Mouse (Mus musculus) kidney, embryonic 14.5 days (tissue): ENCODE data around the gene Sik3. TPM values are rescaled to one million over a fixed set of nuclear protein-coding genes. Genes with fewer than 3 reads are reported as not detected.
A peak's percentile ranks its signal among the peaks of the same experiment; 100 is the strongest.

ENCODE experiments used
- ATAC-seq: fragments of 200-750 bp; cut with Nextera tagmentation; 2 replicates; pipeline ENCODE4 v1.8.0; 2017; ENCODE audit warnings: moderate number of reproducible peaks, mild to moderate bottlenecking, moderate TSS enrichment, moderate library complexity; ENCODE audit not compliant: low FRiP score, low TSS enrichment
- H3K27ac ChIP-seq: fragments of 300-500 bp; sonication (generic); 2 replicates; pipeline ENCODE4 v1.5.1; 2014; ENCODE audit warnings: low read depth, mild to moderate bottlenecking, low read length, moderate library complexity, mixed read lengths
- H3K27me3 ChIP-seq: fragments of 300-500 bp; sonication (generic); 2 replicates; pipeline ENCODE4 v1.6.1; 2014; ENCODE audit warnings: mild to moderate bottlenecking, low read length; ENCODE audit not compliant: control insufficient read depth, insufficient read depth
- H3K36me3 ChIP-seq: fragments of 300-500 bp; sonication (generic); 2 replicates; pipeline ENCODE4 v1.6.1; 2014; ENCODE audit warnings: low read length, mixed read lengths; ENCODE audit not compliant: control insufficient read depth, insufficient read depth
- H3K4me1 ChIP-seq: fragments of 300-500 bp; sonication (generic); 2 replicates; pipeline ENCODE4 v1.6.1; 2014; ENCODE audit warnings: low read length, mixed read lengths; ENCODE audit not compliant: control insufficient read depth, insufficient read depth
- H3K4me2 ChIP-seq: fragments of 300-500 bp; sonication (generic); replicated peaks from 2 replicates; pipeline ENCODE4 v1.6.1; 2014; ENCODE audit warnings: low read depth, mild to moderate bottlenecking, low read length
- H3K4me3 ChIP-seq: fragments of 300-500 bp; sonication (generic); 2 replicates; pipeline ENCODE4 v1.5.1; 2014; ENCODE audit warnings: mild to moderate bottlenecking, low read length
- H3K9ac ChIP-seq: fragments of 300-500 bp; sonication (generic); 2 replicates; pipeline ENCODE4 v1.6.1; 2014; ENCODE audit warnings: low read depth, mild to moderate bottlenecking, low read length, moderate library complexity
- H3K9me3 ChIP-seq: fragments of 300-500 bp; sonication (generic); 2 replicates; pipeline ENCODE4 v1.6.1; 2016; ENCODE audit warnings: low read length; ENCODE audit not compliant: control insufficient read depth
- WGBS: fragments of 180-500 bp; shearing (Covaris S2); extraction: QIAGEN DNeasy Blood & Tissue Kit; methylation state at CpG from one replicate; pipeline ENCODE4 v1.1.7; 2014; 5-methylcytosine and 5-hydroxymethylcytosine counted together
- polyA plus RNA-seq: library from polyadenylated mRNA; unstranded; fragments of >200 nt; fragmentation: Nextera tagmentation; extraction: Ambion mirVana; gene quantifications from 2 replicates; pipeline ENCODE4 v1.2.1, GENCODE M21; 2014

Sik3 gene
- polyA plus RNA-seq, 1 experiment from 2014 or later, result 10.1 TPM

GRCm38 (mm10) chr9:46098360-46098985 lies 85.9 kb downstream of the Sik3 start:
- no peak for ATAC-seq
- no peak overlapping the region for H3K27ac ChIP-seq
- no peaks in the 10 kb centered on the region for H3K36me3 ChIP-seq
- no peaks in the 10 kb centered on the region for H3K4me1 ChIP-seq
- H3K9ac ChIP-seq, result no peak overlapping the region
- H3K4me3 ChIP-seq, result no peak overlapping the region
- no peak overlapping the region for H3K4me2 ChIP-seq
- no peaks in the 10 kb centered on the region for H3K27me3 ChIP-seq
- 63% methylated on average over 15 of the region's 15 CpGs for WGBS
- H3K9me3 ChIP-seq, result no peaks in the 10 kb centered on the region

GRCm38 (mm10) chr9:46099107-46099506 lies 86.5 kb downstream of the Sik3 start:
- H3K27me3 ChIP-seq, result no peaks in the 10 kb centered on the region
- H3K4me1 ChIP-seq, result no peaks in the 10 kb centered on the region
- no peaks in the 10 kb centered on the region for H3K9me3 ChIP-seq
- H3K4me2 ChIP-seq, result no peak overlapping the region
- H3K9ac ChIP-seq, result no peak overlapping the region
- H3K36me3 ChIP-seq, result no peaks in the 10 kb centered on the region
- WGBS, result 86% methylated on average over 5 of the region's 5 CpGs
- ATAC-seq, result no peak
- H3K4me3 ChIP-seq, result no peak overlapping the region
- H3K27ac ChIP-seq, result no peak overlapping the region

GRCm38 (mm10) chr9:46103154-46103553 lies 90.5 kb downstream of the Sik3 start:
- Histone ChIP-seq H3K9me3 (no peaks in the 10 kb centered on the region), H3K27me3 (no peaks in the 10 kb centered on the region), H3K27ac (no peak overlapping the region), H3K4me2 (no peak overlapping the region), H3K4me3 (no peak overlapping the region), H3K36me3 (no peaks in the 10 kb centered on the region), H3K9ac (no peak overlapping the region), H3K4me1 (no peaks in the 10 kb centered on the region)
- WGBS, result 75% methylated on average over 7 of the region's 7 CpGs
- ATAC-seq, result 0 out of 2 replicates have a peak, but pooled peaks have one; percentile 35

- H3K36me3 ChIP-seq, result no peaks in the 10 kb centered on the region
- no peak overlapping the region for H3K4me2 ChIP-seq
- H3K9ac ChIP-seq, result no peak overlapping the region
- H3K9me3 ChIP-seq, result no peaks in the 10 kb centered on the region
- H3K27me3 ChIP-seq, result no peaks in the 10 kb centered on the region
- H3K4me3 ChIP-seq, result no peak overlapping the region
- WGBS, result 91% methylated on average over 9 of the region's 9 CpGs
- peaks cover 12% of the 10 kb centered on the region for H3K4me1 ChIP-seq
- no peak overlapping the region for H3K27ac ChIP-seq
- ATAC-seq, result no peak
These were observed 93.5 kb downstream of the Sik3 start for GRCm38 (mm10) chr9:46106105-46106504.

GRCm38 (mm10) chr9:46110648-46111047 lies 98.0 kb downstream of the Sik3 start:
- H3K27me3 ChIP-seq, result no peaks in the 10 kb centered on the region
- H3K36me3 ChIP-seq, result no peaks in the 10 kb centered on the region
- peaks cover 39% of the 10 kb centered on the region for H3K4me1 ChIP-seq
- no peak; the same call in 1 of the 2 replicates for ATAC-seq
- peak overlapping the region; percentile 19; the same call in 1 of the 2 replicates for H3K4me2 ChIP-seq
- no peak overlapping the region for H3K9ac ChIP-seq
- no peak overlapping the region for H3K4me3 ChIP-seq
- no peaks in the 10 kb centered on the region for H3K9me3 ChIP-seq
- 31% methylated on average over 7 of the region's 7 CpGs for WGBS
- H3K27ac ChIP-seq, result peak overlapping the region; percentile 20; the same call in 1 of the 2 replicates

- H3K4me2 ChIP-seq, result no peak overlapping the region
- no peak for ATAC-seq
- H3K4me1 ChIP-seq, result peaks cover 45% of the 10 kb centered on the region
- H3K27me3 ChIP-seq, result no peaks in the 10 kb centered on the region
- no peak overlapping the region for H3K9ac ChIP-seq
- H3K4me3 ChIP-seq, result no peak overlapping the region
- H3K36me3 ChIP-seq, result no peaks in the 10 kb centered on the region
- peak overlapping the region; percentile 20; the same call in 1 of the 2 replicates for H3K27ac ChIP-seq
- no peaks in the 10 kb centered on the region for H3K9me3 ChIP-seq
These were observed 98.7 kb downstream of the Sik3 start for GRCm38 (mm10) chr9:46111334-46111733.

GRCm38 (mm10) chr9:46112246-46112645 lies 99.6 kb downstream of the Sik3 start:
- Histone ChIP-seq H3K36me3 (no peaks in the 10 kb centered on the region), H3K4me3 (no peak overlapping the region), H3K27me3 (no peaks in the 10 kb centered on the region), H3K9ac (no peak overlapping the region), H3K27ac (no peak overlapping the region), H3K4me2 (no peak overlapping the region), H3K4me1 (peaks cover 48% of the 10 kb centered on the region), H3K9me3 (no peaks in the 10 kb centered on the region)
- WGBS, result 65% methylated on average over 5 of the region's 5 CpGs
- no peak for ATAC-seq

- Histone ChIP-seq H3K9me3 (no peaks in the 10 kb centered on the region), H3K4me3 (no peak overlapping the region), H3K27ac (no peak overlapping the region), H3K9ac (no peak overlapping the region), H3K36me3 (no peaks in the 10 kb centered on the region), H3K4me2 (no peak overlapping the region), H3K27me3 (no peaks in the 10 kb centered on the region), H3K4me1 (peaks cover 24% of the 10 kb centered on the region)
- no peak for ATAC-seq
- 96% methylated on average over 8 of the region's 8 CpGs for WGBS
These were observed 106.3 kb downstream of the Sik3 start for GRCm38 (mm10) chr9:46118844-46119385.

GRCm38 (mm10) chr9:46119943-46120441 lies 107.4 kb downstream of the Sik3 start:
- Histone ChIP-seq H3K4me1 (peaks cover 24% of the 10 kb centered on the region), H3K9me3 (no peaks in the 10 kb centered on the region), H3K4me3 (no peak overlapping the region), H3K27ac (peak overlapping the region; percentile 73), H3K9ac (no peak overlapping the region), H3K36me3 (no peaks in the 10 kb centered on the region), H3K4me2 (no peak overlapping the region), H3K27me3 (no peaks in the 10 kb centered on the region)
- 8% methylated on average over 6 of the region's 6 CpGs for WGBS
- ATAC-seq, result peak; percentile 86
